Mouse (Mus musculus) kidney, adult 2 months (tissue): ENCODE measurements at regions not wholly inside any gene's neighbourhood (a gene's known extent, or its start where the extent isn't known, plus 50 kb on each side); places are given as distances from the start of the nearest gene placed in this dataset.

Experiments
- DNase-seq: peaks from one replicate; pipeline ENCODE4 v3.0.0; 2021
- H3K27ac ChIP-seq: fragments of 200-500 bp; 2 replicates; pipeline ENCODE4 v1.5.1; 2012; ENCODE audit warnings: low read depth, low read length, control low read depth, inconsistent platforms; ENCODE audit not compliant: insufficient read depth
- H3K27me3 ChIP-seq: fragments of 200-500 bp; replicated peaks from 2 replicates; pipeline ENCODE4 v1.6.1; 2012; ENCODE audit warnings: mild to moderate bottlenecking, moderate library complexity, low read length, inconsistent platforms; ENCODE audit not compliant: control insufficient read depth, insufficient read depth
- H3K36me3 ChIP-seq: fragments of 200-500 bp; 2 replicates; pipeline ENCODE4 v1.6.1; 2012; ENCODE audit warnings: mild to moderate bottlenecking, moderate library complexity, low read length, inconsistent platforms; ENCODE audit not compliant: control insufficient read depth, insufficient read depth
- H3K4me1 ChIP-seq: fragments of 200-500 bp; 2 replicates; pipeline ENCODE4 v1.6.1; 2011; ENCODE audit warnings: low read length; ENCODE audit not compliant: control insufficient read depth, insufficient read depth
- H3K4me3 ChIP-seq: fragments of 200-500 bp; 2 replicates; pipeline ENCODE4 v1.5.1; 2011; ENCODE audit warnings: mild to moderate bottlenecking, low read depth, low read length, control low read depth; ENCODE audit not compliant: insufficient read depth
- CTCF ChIP-seq: fragments of 200-500 bp; conservative IDR thresholded peaks from 2 replicates; pipeline ENCODE4 v1.5.1; 2011; ENCODE audit warnings: low read depth, mild to moderate bottlenecking, control low read depth, low read length, moderate library complexity, mixed read lengths; ENCODE audit not compliant: insufficient read depth, insufficient read length
- POLR2A ChIP-seq: fragments of 200-500 bp; IDR thresholded peaks from one replicate; pipeline ENCODE4 v1.6.1; 2011; ENCODE audit warnings: low read depth, low read length, control low read depth
- WGBS: fragments of 180-500 bp; shearing (Covaris S2); methylation state at CpG from one replicate; pipeline ENCODE4 v1.1.7; 2018; 5-methylcytosine and 5-hydroxymethylcytosine counted together

- TF ChIP-seq POLR2A (no peak), CTCF (no peak)
- no peak for DNase-seq
- no peak overlapping the region for H3K27ac ChIP-seq
Measured at GRCm38 (mm10) chr3:58364526-58364925, 50.0 kb upstream of the Tsc22d2 start.

More at GRCm38 (mm10) chr3:58364526-58364925, 50.0 kb upstream of the Tsc22d2 start:
- no peaks in the 10 kb centered on the region for H3K4me1 ChIP-seq
- WGBS, result 84% methylated on average over 3 of the region's 3 CpGs
- H3K27me3 ChIP-seq, result no peaks in the 10 kb centered on the region
- no peaks in the 10 kb centered on the region for H3K36me3 ChIP-seq
- H3K4me3 ChIP-seq, result no peak overlapping the region
